Mouse (Mus musculus) hindbrain, embryonic 11.5 days (tissue): ENCODE measurements around the gene Macrod2. TPM values are rescaled to one million over a fixed set of nuclear protein-coding genes. Genes with fewer than 3 reads are reported as not detected.

Experiments used
- ATAC-seq: fragments of 200-750 bp; cut with Nextera tagmentation; 2 replicates; pipeline ENCODE4 v1.8.0; 2017; ENCODE audit warnings: mild to moderate bottlenecking, moderate TSS enrichment, moderate library complexity; ENCODE audit not compliant: low FRiP score
- DNase-seq: peaks from one replicate; pipeline ENCODE4 v3.0.0-alpha.2; 2015; ENCODE audit warnings: low spot score
- H3K27ac ChIP-seq: fragments of 300-500 bp; sonication (generic); 2 replicates; pipeline ENCODE4 v1.5.1; 2014; ENCODE audit warnings: mild to moderate bottlenecking, low read depth, low read length
- H3K27me3 ChIP-seq: fragments of 300-500 bp; sonication (generic); 2 replicates; pipeline ENCODE4 v1.6.1; 2014; ENCODE audit warnings: mild to moderate bottlenecking, low read length, moderate library complexity, mixed read lengths; ENCODE audit not compliant: control insufficient read depth, insufficient read depth
- H3K36me3 ChIP-seq: fragments of 300-500 bp; sonication (generic); 2 replicates; pipeline ENCODE4 v1.6.1; 2014; ENCODE audit warnings: mild to moderate bottlenecking, low read length, moderate library complexity, mixed read lengths; ENCODE audit not compliant: control insufficient read depth, insufficient read depth
- H3K4me1 ChIP-seq: fragments of 300-500 bp; sonication (generic); replicated peaks from 2 replicates; pipeline ENCODE4 v1.6.1; 2014; ENCODE audit warnings: low read length, mixed read lengths; ENCODE audit not compliant: control insufficient read depth, insufficient read depth
- H3K4me2 ChIP-seq: fragments of 300-500 bp; sonication (generic); replicated peaks from 2 replicates; pipeline ENCODE4 v1.6.1; 2014; ENCODE audit warnings: mild to moderate bottlenecking, low read depth, low read length
- H3K4me3 ChIP-seq: fragments of 300-500 bp; sonication (generic); 2 replicates; pipeline ENCODE4 v1.5.1; 2014; ENCODE audit warnings: low read depth, low read length
- H3K9ac ChIP-seq: fragments of 300-500 bp; sonication (generic); 2 replicates; pipeline ENCODE4 v1.6.1; 2014; ENCODE audit warnings: low read depth, low read length
- H3K9me3 ChIP-seq: fragments of 300-500 bp; sonication (generic); 2 replicates; pipeline ENCODE4 v1.6.1; 2016; ENCODE audit warnings: low read length; ENCODE audit not compliant: control insufficient read depth
- WGBS: fragments of 180-500 bp; shearing (Covaris S2); extraction: QIAGEN DNeasy Blood & Tissue Kit; methylation state at CpG from one replicate; pipeline ENCODE4 v1.1.7; 2014; 5-methylcytosine and 5-hydroxymethylcytosine counted together
- polyA plus RNA-seq: library from polyadenylated mRNA; unstranded; fragments of >200 nt; fragmentation: Nextera tagmentation; extraction: Ambion mirVana; gene quantifications from 2 replicates; pipeline ENCODE4 v1.2.1, GENCODE M21; 2014

Gene Macrod2
- polyA plus RNA-seq, 1 experiment from 2014 or later, result 42.5 TPM

GRCm38 (mm10) chr2:141315349-141315748, 920.2 kb downstream of the Macrod2 start:
- no peak for DNase-seq
- Histone ChIP-seq H3K36me3 (no peaks in the 10 kb centered on the region), H3K9me3 (no peaks in the 10 kb centered on the region), H3K9ac (no peak overlapping the region), H3K4me2 (no peak overlapping the region), H3K27ac (no peak overlapping the region), H3K4me1 (0 out of 2 replicates have a peak, but pooled peaks cover 2% of the 10 kb centered on the region), H3K4me3 (no peak overlapping the region), H3K27me3 (no peaks in the 10 kb centered on the region)
- WGBS, result 89% methylated on average over 3 of the region's 3 CpGs
- ATAC-seq, result no peak

DNA sequence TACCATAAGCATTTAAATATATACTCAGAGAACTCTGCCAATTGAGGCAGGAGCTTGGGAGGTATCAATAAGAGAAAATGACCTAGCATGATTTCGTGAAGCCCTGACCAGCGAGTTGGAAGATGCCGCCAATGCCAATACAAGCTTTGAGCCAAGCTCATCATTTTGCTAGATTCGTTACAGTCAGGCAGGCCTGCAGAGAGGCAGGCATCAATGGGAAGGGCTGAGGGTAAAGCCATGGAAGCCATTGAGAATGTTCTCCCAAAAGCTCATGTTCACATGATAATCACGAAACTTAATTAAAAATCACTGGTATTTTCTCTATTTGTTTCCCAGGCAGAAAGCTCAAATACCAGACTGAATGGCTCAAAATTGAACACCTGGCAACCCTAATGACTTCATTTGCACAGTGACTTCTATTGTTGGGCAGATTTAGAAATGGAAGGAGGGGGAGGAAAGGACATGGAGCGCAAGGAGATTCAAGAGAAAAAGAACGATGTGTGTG, 928.9 kb downstream of the Macrod2 start:
- Histone ChIP-seq H3K36me3 (no peaks in the 10 kb centered on the region), H3K27ac (no peak overlapping the region), H3K4me3 (no peak overlapping the region), H3K4me1 (no peaks in the 10 kb centered on the region), H3K27me3 (no peaks in the 10 kb centered on the region), H3K9ac (no peak overlapping the region), H3K4me2 (no peak overlapping the region), H3K9me3 (no peaks in the 10 kb centered on the region)
- DNase-seq (no peak), ATAC-seq (no peak)
- 77% methylated on average over 7 of the region's 7 CpGs for WGBS

GRCm38 (mm10) chr2:141327296-141327695, 932.2 kb downstream of the Macrod2 start:
- Histone ChIP-seq H3K36me3 (no peaks in the 10 kb centered on the region), H3K4me1 (no peaks in the 10 kb centered on the region), H3K4me3 (no peak overlapping the region), H3K27ac (no peak overlapping the region), H3K9ac (no peak overlapping the region), H3K4me2 (no peak overlapping the region), H3K27me3 (no peaks in the 10 kb centered on the region), H3K9me3 (no peaks in the 10 kb centered on the region)
- ATAC-seq (no peak), DNase-seq (no peak)
- WGBS, result 72% methylated on average over 6 of the region's 6 CpGs

- H3K4me3 ChIP-seq, result no peak overlapping the region
- H3K36me3 ChIP-seq, result no peaks in the 10 kb centered on the region
- no peak overlapping the region for H3K9ac ChIP-seq
- 76% methylated on average over 3 of the region's 3 CpGs for WGBS
- no peak overlapping the region for H3K27ac ChIP-seq
- DNase-seq (no peak), ATAC-seq (no peak)
- no peaks in the 10 kb centered on the region for H3K4me1 ChIP-seq
- H3K9me3 ChIP-seq, result no peaks in the 10 kb centered on the region
- no peak overlapping the region for H3K4me2 ChIP-seq
- H3K27me3 ChIP-seq, result no peaks in the 10 kb centered on the region
Measured at GRCm38 (mm10) chr2:141337708-141338107, 942.6 kb downstream of the Macrod2 start.

DNA sequence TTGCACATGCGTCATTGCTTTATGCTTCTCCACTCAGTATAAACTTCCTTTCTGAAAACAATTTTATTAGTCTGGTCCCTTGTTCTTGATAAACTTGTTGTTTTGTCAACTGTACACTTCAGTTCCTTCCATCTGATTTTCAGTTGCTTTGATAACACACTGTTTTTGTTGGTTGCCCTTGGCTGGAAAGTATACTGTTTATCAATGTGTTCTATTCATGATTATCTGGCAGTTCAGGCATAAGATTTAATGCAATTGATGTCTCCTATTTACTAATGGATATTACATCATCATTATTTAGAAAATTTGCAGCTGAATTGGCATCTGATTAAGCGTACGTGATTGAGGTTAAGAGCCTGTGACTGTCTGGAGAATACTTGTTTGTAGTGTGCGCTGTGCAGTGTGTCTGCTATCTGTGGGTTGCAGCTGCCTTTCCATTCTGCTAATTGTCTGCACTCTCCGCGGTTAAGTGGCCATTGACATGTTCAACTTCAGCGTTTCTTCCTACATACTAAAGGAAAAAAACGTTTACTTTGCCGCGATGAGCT, 949.0 kb downstream of the Macrod2 start:
- H3K36me3 ChIP-seq, result no peaks in the 10 kb centered on the region
- no peak overlapping the region for H3K9ac ChIP-seq
- no peak overlapping the region for H3K4me3 ChIP-seq
- no peak overlapping the region for H3K4me2 ChIP-seq
- H3K27me3 ChIP-seq, result no peaks in the 10 kb centered on the region
- ATAC-seq (no peak), DNase-seq (no peak)
- 79% methylated on average over 10 of the region's 10 CpGs for WGBS
- no peaks in the 10 kb centered on the region for H3K4me1 ChIP-seq
- no peaks in the 10 kb centered on the region for H3K9me3 ChIP-seq
- H3K27ac ChIP-seq, result no peak overlapping the region

DNA sequence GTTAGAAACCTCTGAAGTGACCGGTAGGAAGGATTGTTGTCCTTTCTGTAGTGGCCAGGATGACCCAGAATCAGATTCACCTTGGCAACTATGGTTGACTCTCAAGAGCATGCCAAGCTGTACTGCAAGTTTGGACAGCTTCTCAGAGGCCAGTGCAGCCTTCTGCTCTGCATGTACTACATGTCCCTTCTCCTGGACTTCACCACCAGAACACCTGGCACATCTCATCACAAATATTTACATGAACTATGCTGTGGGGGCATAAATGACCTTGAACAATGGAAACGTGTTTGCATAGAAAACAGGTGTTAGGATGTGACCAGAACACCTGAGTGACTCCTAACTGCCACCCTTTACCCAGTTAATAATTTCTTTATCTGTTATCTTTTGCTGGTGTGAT, 957.5 kb downstream of the Macrod2 start:
- H3K27me3 ChIP-seq, result no peaks in the 10 kb centered on the region
- H3K9me3 ChIP-seq, result no peaks in the 10 kb centered on the region
- 77% methylated on average over 2 of the region's 2 CpGs for WGBS
- H3K4me3 ChIP-seq, result no peak overlapping the region
- H3K9ac ChIP-seq, result no peak overlapping the region
- H3K27ac ChIP-seq, result no peak overlapping the region
- no peaks in the 10 kb centered on the region for H3K4me1 ChIP-seq
- no peaks in the 10 kb centered on the region for H3K36me3 ChIP-seq
- ATAC-seq (no peak), DNase-seq (no peak)
- no peak overlapping the region for H3K4me2 ChIP-seq

DNA sequence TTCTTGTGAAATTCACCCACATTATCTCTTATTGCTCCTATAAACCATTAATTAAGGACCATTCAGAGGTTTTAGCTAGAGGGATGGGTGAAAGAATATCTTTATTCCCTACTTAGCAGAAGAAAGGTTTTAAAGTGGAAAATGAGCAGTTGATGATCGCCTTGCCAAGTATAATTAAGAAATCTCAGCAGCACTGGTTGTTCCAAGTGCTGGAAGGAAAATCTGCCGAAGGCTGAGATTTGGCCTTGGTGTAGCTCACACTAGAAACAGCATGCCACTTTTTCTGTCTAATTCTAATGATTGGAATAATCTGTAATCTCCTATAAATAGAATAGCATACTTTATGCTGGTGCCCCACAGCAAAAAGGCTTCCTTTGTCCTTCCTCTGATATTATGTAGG, 993.5 kb downstream of the Macrod2 start:
- no peak overlapping the region for H3K4me3 ChIP-seq
- no peaks in the 10 kb centered on the region for H3K36me3 ChIP-seq
- H3K27ac ChIP-seq, result no peak overlapping the region
- H3K4me1 ChIP-seq, result no peaks in the 10 kb centered on the region
- H3K9me3 ChIP-seq, result no peaks in the 10 kb centered on the region
- WGBS, result 88% methylated on average over 2 of the region's 2 CpGs
- DNase-seq (no peak), ATAC-seq (no peak)
- H3K9ac ChIP-seq, result no peak overlapping the region
- no peak overlapping the region for H3K4me2 ChIP-seq
- H3K27me3 ChIP-seq, result no peaks in the 10 kb centered on the region

DNA sequence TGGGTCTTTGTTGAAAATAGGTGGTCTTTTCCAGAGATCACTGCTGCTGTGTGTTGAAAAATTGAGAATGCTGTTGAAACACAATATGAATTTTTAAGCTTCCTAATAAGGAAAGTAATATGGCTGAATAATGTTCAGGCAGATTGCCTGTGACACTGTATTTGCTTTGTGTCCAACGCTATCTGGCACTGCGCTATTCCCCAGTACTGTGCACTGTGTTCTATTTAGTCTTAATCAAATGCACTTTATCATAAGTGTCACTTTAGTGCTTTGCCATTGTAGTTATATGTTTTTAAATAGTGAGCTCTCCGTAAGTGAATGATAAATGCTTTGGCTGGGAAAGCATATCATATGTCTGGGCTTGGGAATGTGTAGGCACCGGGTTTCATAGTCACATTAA, 996.1 kb downstream of the Macrod2 start:
- no peak for ATAC-seq
- no peak for DNase-seq
- no peaks in the 10 kb centered on the region for H3K36me3 ChIP-seq
- 86% methylated on average over 4 of the region's 4 CpGs for whole genome bisulfite sequencing
- no peaks in the 10 kb centered on the region for H3K9me3 ChIP-seq
- H3K27ac ChIP-seq, result no peak overlapping the region
- H3K4me3 ChIP-seq, result no peak overlapping the region
- H3K4me2 ChIP-seq, result no peak overlapping the region
- no peak overlapping the region for H3K9ac ChIP-seq
- no peaks in the 10 kb centered on the region for H3K4me1 ChIP-seq
- H3K27me3 ChIP-seq, result no peaks in the 10 kb centered on the region

DNA sequence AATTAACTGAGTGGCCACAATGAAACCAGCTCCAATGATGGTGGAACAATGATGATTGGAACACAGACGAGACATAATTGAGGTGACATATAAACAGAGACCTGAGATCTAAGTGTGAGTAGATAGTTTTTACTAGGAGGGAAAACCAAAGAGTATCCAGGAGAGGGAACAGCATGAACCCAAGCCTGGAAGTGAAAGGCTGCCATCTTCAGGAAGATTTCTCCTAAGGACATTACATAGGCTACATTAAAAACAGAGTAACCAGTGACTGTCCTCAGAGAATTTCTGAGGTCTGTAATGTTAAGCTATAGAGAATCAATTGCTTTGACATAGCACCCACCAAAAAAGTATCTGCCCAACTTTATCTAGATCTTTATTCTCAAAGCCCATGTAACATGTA, 999.7 kb downstream of the Macrod2 start:
- Histone ChIP-seq H3K27me3 (no peaks in the 10 kb centered on the region), H3K4me3 (no peak overlapping the region), H3K4me1 (no peaks in the 10 kb centered on the region), H3K36me3 (no peaks in the 10 kb centered on the region), H3K4me2 (no peak overlapping the region), H3K9me3 (no peaks in the 10 kb centered on the region), H3K9ac (no peak overlapping the region), H3K27ac (no peak overlapping the region)
- DNase-seq (no peak), ATAC-seq (no peak)
- WGBS, result 59% methylated on average over 1 of the region's 1 CpGs
